Comparison of ENCODE assay signal across 8 mouse cellular contexts in the genomic region with DNA sequence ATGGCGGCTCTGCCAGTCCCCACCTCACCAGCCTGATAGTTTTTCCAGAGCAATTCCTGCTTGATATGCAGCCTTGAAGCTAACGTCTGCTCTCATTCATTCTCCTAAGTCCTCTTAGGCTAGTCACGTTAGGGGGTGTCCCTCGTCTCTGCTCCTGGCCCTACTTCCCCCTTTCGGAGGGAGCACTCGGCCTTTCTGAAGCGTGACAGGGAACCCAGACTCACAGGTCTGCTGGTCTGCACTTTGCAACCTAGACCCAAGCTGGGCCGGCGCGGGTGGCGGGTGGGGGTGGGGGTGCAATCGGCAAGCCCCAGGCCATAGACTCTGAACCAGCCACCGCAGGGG. TPM values are rescaled to one million over a fixed set of nuclear protein-coding genes. Genes with fewer than 3 reads are reported as not detected.
A peak's percentile ranks its signal among the peaks of the same experiment; 100 is the strongest.
DNase-seq lines count a peak whose midpoint lies in the region; ATAC-seq and TF ChIP-seq lines count a peak whose summit lies in the region.

No protein-coding gene starts in this region.

- ATAC-seq in common myeloid progenitor, adult 5-6 weeks (replicated peaks; ENCODE audit: low read depth, poor library complexity, severe bottlenecking): peak; percentile 50
- ATAC-seq in lung, embryonic 14.5 days (ENCODE audit: insufficient read depth): peak; percentile 40

- intact Hi-C loops in heart, postnatal 10 days (cut with DNase I): loop anchor here (1.0 to 5.0 kb wide), 3 partner anchors 13 to 133 kb away; no protein-coding TSS in a partner anchor

- H3K36me3 ChIP-seq in liver, adult 2 months (ENCODE audit: control insufficient read depth, insufficient read depth, low read length): no peaks in the 10 kb centered on the region
- no peaks in the 10 kb centered on the region for H3K36me3 ChIP-seq in lung, embryonic 14.5 days (ENCODE audit: insufficient read depth)

- TF ChIP-seq POLR2A in liver, adult 2 months (IDR thresholded peaks at IDR 0.05; ENCODE audit: extremely low read depth, insufficient read depth, low read length): no peak
- TF ChIP-seq POLR2A in olfactory bulb, adult 2 months (IDR thresholded peaks at IDR 0.05; ENCODE audit: insufficient read depth, low read depth, low read length): no peak

- no peaks in the 10 kb centered on the region for H3K9me3 ChIP-seq in lung, embryonic 14.5 days (ENCODE audit: low read depth, low read length)

- H3K4me3 ChIP-seq in liver, adult 2 months (ENCODE audit: insufficient read depth, low read depth, low read length): peak overlapping the region; percentile 93
- peak overlapping the region; percentile 78 for H3K4me3 ChIP-seq in lung, embryonic 14.5 days (ENCODE audit: low read depth, low read length)
- peak overlapping the region; percentile 44 for H3K4me3 ChIP-seq in olfactory bulb, adult 2 months (ENCODE audit: insufficient read depth, low read depth, low read length)

- H3K9ac ChIP-seq in liver, adult 2 months (ENCODE audit: low read depth, low read length): peak overlapping the region; percentile 90
- H3K9ac ChIP-seq in lung, embryonic 14.5 days: peak overlapping the region; percentile 91

- peaks cover 9% of the 10 kb centered on the region; the same call in 1 of the 2 replicates for H3K27me3 ChIP-seq in liver, adult 2 months (ENCODE audit: control insufficient read depth, insufficient read depth, low read length)
- peaks cover 31% of the 10 kb centered on the region for H3K27me3 ChIP-seq in lung, embryonic 14.5 days (ENCODE audit: insufficient read depth, low read length)

- peaks cover 8% of the 10 kb centered on the region; the same call in 1 of the 2 replicates for H3K4me1 ChIP-seq in liver, adult 2 months (ENCODE audit: control insufficient read depth, insufficient read depth, low read length)
- H3K4me1 ChIP-seq in lung, embryonic 14.5 days (ENCODE audit: insufficient read depth): peaks cover 25% of the 10 kb centered on the region
- peaks cover 28% of the 10 kb centered on the region for H3K4me1 ChIP-seq in olfactory bulb, adult 2 months (ENCODE audit: control insufficient read depth, insufficient read depth, low read length)

- DNase-seq in liver, adult 2 months (ENCODE audit: extremely low read depth, low read depth, low spot score): no peak
- DNase-seq in liver: no peak
- DNase-seq in heart, postnatal 10 days: peak; percentile 45 to 49
- DNase-seq in lung, embryonic 14.5 days: peak; percentile 53
- no peak for DNase-seq in Muller cell, postnatal 12 days (ENCODE audit: inconsistent ontology term)
- no peak for DNase-seq in cerebellum, adult 11-12 months

- TF ChIP-seq CTCF in liver, adult 2 months (IDR thresholded peaks at IDR 0.05; ENCODE audit: low read depth, low read length): no peak
- no peak for TF ChIP-seq CTCF in lung, embryonic 14.5 days (IDR thresholded peaks at IDR 0.05; ENCODE audit: low read depth)
- no peak for TF ChIP-seq CTCF in olfactory bulb, adult 2 months (IDR thresholded peaks at IDR 0.05; ENCODE audit: insufficient read depth, low read depth, low read length)

- peak overlapping the region; percentile 97 for H3K4me2 ChIP-seq in lung, embryonic 14.5 days

- WGBS in liver, adult 2 months: 13% methylated on average over 13 of the region's 13 CpGs
- 3% methylated on average over 13 of the region's 13 CpGs for WGBS in lung, embryonic 14.5 days
- WGBS in olfactory bulb, adult 2 months: 16% methylated on average over 13 of the region's 13 CpGs

- H3K79me2 ChIP-seq in liver, adult 2 months (ENCODE audit: control insufficient read depth, insufficient read depth, low read length): peaks cover 2% of the 10 kb centered on the region; the same call in 1 of the 2 replicates

- H3K27ac ChIP-seq in liver, adult 2 months (replicated peaks; ENCODE audit: insufficient read depth, low read depth, low read length): peak overlapping the region; percentile 89
- peak overlapping the region; percentile 93 for H3K27ac ChIP-seq in lung, embryonic 14.5 days (ENCODE audit: low read depth)
- H3K27ac ChIP-seq in olfactory bulb, adult 2 months (ENCODE audit: insufficient read depth, low read depth, low read length): no peak overlapping the region

RNA-seq across cellular contexts. Expression of a gene that starts 2.6 kb away (rescaled TPM):
- 3.0 and 4.2 TPM in 2 replicates for total RNA-seq in liver, adult 2 months (2014; rRNA removed)
- 1.1 and 1.6 TPM in 2 replicates for polyA plus RNA-seq in liver, adult 2 months (2012; rRNA removed)
- total RNA-seq in common myeloid progenitor, adult 5-6 weeks (2017): 88.2 and 91.2 TPM in 2 replicates
- total RNA-seq in heart, postnatal 10 days (2021): 10 to 100 TPM; 41.1 to 47.5 TPM
- polyA plus RNA-seq in lung, embryonic 14.5 days (2014; fragmentation: Nextera tagmentation; extraction: Ambion mirVana): 35.7 and 37.8 TPM in 2 replicates
- not detected in 2 replicates for polyA plus RNA-seq in olfactory bulb, adult 2 months (2012; ENCODE audit: insufficient read depth, insufficient read length, low replicate concordance, missing spikeins)

Comparison
In these comparisons a context has a peak if more than half of its experiments do, and no peak if none do; other contexts are left out.
1. DNase-seq: peak in heart, postnatal 10 days (2 of 2) and lung, embryonic 14.5 days (single experiment); none in liver, adult 2 months (single experiment), liver (single experiment), Muller cell, postnatal 12 days (single experiment) and cerebellum, adult 11-12 months (single experiment).
2. Peak in every context shown above with its lines, with median percentiles within 50 percentile points of each other: H3K4me3 ChIP-seq.